Mouse (Mus musculus): ENCODE results near the gene Pde8b.

Pde8b gene

GRCm38 (mm10) chr13:95030828-95031227 is 219.3 kb downstream of the Pde8b start:
- no peak for DNase-seq (ENCODE audit: low read depth, low spot score)

DNA sequence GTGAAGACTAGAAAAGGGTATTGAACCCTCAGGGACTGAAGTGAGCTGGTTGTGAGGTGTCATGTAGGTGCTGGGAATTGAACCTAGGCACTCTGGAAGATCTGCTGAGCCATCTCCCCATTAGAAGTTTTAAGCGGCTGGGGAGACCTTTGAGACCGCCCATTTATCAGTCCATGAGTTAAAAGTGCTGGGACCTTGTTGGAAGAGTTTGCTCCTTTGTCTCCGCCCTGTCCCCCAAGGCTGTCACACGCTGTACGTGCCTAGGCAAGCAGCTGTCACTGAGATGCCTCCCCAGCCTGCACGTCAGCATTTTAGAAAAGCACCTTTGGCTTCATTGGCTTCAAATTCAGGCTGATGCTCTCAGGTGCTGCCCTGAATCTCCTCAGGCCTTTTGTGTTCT is 229.9 kb downstream of the Pde8b start:
- no peak for DNase-seq (ENCODE audit: low read depth, low spot score)

DNA sequence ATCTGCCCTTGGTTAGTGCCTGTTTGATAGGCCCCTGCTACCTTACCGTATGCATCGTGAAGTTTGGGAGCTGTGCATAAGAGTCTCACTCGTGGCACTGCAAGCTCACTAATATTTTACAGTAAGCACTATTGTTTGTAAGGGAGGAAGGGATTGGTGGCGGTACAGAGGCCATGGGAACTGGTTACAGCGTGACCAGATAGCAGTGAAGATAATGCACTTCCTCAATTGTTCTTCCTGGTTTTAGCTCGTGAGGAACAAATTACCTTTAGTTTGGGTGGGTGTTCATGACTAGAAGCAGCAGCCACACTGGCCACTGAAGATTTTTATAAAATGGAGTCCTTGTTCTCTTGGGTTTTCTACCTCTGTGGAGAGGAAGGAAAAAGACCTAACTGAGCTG is 230.8 kb downstream of the Pde8b start:
- DNase-seq (ENCODE audit: low read depth, low spot score): no peak

GRCm38 (mm10) chr13:95017916-95018315 is 232.2 kb downstream of the Pde8b start:
- peak; percentile 87 for DNase-seq (ENCODE audit: low read depth, low spot score)

DNA sequence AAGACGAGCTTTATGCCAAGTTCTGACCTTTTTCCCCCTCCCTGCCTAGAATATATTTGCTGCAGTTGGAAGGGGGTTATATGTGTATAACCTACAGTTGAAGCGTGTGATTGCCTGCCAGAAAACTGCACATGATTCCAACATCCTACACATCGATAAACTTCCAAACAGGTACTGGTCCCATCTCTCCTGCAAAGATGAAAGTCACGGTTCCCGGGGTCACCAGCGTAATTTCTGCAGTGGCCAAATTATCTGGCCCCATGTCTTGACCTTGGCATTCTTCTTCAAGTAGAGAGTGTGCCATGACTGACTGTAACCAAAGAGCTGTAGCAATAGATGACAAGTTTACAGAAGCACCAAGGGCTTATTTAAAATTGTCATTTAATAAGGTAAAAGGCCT is 232.9 kb downstream of the Pde8b start:
- DNase-seq (ENCODE audit: low read depth, low spot score): no peak

DNA sequence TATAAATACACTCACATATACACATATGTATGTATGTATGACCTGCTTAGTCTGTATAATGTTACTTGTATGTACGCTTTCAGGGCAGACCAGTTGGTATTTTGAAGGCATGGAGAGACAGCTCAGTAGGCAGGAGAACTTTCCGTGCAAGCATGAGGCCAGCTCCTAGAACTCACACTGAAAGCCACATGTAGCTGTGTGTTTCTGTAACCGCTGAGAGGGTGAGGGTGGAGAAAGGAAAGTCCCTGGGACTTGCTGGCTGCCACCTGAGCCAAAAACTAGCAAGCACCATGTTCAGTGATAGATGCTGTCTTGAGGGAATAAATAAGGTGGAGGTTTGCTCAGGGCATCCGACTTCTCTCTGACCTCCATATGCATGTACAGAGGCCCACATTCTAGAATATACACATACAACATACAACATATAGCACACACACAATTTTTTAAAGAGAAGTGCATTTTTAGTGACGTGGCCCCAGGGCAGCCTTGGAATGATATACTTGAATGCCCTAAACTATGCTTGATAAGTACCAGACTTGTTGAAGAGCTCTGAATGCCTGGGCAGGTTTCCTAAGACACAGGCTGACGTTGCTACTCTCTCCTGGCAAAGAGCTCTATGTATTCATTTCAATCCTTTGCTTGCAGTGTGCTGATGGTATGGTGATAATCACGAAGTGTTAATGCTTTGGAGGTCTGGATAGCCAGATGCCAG is 238.4 kb downstream of the Pde8b start:
- DNase-seq (ENCODE audit: low read depth, low spot score): no peak

DNA sequence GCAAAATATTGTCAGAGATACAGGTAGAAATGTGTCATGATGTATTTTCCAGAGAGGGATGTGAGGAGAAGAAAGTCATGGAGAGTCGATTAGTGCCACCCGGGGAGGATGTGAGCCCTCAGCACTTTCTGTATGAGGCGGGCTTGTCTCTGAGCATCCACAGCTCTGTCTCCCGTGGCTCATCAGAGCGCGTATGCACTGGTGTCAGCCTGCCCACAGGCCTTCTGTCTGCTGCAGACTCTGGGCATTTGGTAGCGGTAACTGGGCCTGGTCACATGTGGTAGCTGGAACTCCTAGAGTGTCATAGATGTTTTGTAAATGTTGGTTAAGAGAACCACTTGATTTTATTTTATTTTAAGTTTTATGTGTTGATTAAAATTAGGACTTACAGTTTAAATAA is 240.9 kb downstream of the Pde8b start:
- DNase-seq (ENCODE audit: low read depth, low spot score): no peak

DNA sequence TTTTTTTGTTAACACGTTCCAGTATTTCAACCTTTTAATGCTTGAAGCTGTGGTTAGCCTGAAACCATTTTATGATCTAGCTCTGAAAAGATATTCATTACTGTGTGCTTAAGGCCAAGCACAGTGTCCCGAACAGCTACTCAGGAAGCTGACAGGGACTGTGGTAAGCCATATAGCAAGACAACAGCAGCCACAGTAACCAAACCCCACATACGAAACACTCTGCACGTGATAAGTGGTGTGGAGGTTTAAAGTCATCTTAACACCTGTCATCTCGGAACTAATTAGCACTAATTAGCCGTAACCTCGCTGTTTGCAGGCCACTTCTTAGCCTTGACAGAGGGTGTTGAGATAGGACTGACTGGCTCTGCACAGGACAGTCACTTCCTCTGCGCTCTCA is 242.9 kb downstream of the Pde8b start:
- no peak for DNase-seq (ENCODE audit: low read depth, low spot score)

GRCm38 (mm10) chr13:94990516-94990915 is 259.6 kb downstream of the Pde8b start:
- DNase-seq (ENCODE audit: low read depth, low spot score): no peak

- DNase-seq (ENCODE audit: low read depth, low spot score): no peak
These were observed 271.1 kb downstream of the Pde8b start for GRCm38 (mm10) chr13:94979081-94979480.

DNA sequence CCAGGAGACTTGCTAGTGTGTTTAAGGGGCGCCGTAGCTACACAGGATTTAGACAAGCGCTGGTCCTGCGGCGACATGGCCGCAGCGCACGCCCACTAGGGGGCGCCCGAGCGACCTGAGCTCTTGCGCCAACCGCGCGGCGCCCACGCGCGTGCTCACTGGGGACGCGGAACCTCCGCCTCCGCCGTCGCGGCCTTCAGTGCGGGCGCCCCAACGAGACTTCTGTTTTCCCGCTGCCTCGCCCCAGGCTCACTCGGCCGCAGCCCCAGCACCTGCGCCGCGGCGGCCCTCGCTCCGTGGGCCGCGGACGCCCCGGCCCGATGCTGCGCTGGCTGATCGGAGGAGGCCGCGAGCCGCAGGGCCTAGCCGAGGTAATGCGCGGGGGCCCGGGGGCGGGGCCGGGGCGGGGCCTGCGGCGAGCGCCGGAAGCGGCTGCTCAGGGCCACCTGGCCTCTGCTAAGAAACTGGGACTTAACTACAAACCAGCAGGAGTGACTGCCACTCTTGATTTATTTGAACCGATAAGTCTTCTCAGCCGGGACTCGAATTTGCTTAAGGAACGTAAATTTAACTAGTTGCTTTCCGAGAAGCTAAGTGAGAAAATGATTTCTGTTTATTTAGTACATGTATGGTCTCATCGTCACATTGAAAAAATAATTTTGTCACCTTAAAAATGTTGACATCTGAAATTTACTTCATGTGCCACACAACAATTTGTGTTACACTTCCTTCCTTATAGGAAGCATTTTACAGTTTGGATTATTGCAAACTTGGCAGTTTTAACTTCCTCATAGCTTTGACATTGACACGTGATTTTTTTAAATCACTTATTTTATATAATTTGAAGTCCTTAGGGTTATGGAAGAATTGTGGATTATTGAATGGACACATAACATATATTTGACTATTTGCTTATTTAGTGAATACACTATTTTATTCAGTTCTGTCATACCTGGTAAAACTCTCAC is 273.6 kb downstream of the Pde8b start, which contains the start of gene Wdr41:
Wdr41 (plus strand) TSS at position 126 of the 968 bp plus-strand sequence.
- DNase-seq (ENCODE audit: low read depth, low spot score): peak; percentile 92

- DNase-seq (ENCODE audit: low read depth, low spot score): no peak
These were observed 274.3 kb downstream of the Pde8b start for GRCm38 (mm10) chr13:94975828-94976218.
